Mouse (Mus musculus): ENCODE measurements around the gene Zbtb45. TPM values are rescaled to one million over a fixed set of nuclear protein-coding genes. Genes with fewer than 3 reads are reported as not detected.

The Zbtb45 gene
- polyA plus RNA-seq, 2 experiments: 9.8 to 10.5 TPM

GRCm38 (mm10) chr7:13034148-13034977, 24.5 kb upstream of the Zbtb45 start, which contains the start of gene Chmp2a:
Gene Chmp2a (minus strand): TSS chr7:13034807.
- Histone ChIP-seq H3K4me1 (replicated peaks; ENCODE audit: control insufficient read depth in 2 of 2, insufficient read depth in 2 of 2, low read length in 1 of 2) (peaks cover 17 to 28% of the 10 kb centered on the region in 2 experiments), H3K36me3 (replicated peaks; ENCODE audit: control insufficient read depth, insufficient read depth, low read depth) (peaks cover 51% of the 10 kb centered on the region)
- TF ChIP-seq EP300 (IDR thresholded peaks at IDR 0.05; ENCODE audit: low read depth) (no peak), CTCF (IDR thresholded peaks at IDR 0.05; ENCODE audit: low read depth) (no peak)

GRCm38 (mm10) chr7:13033451-13034147, 23.8 kb upstream of the Zbtb45 start:
- H3K4me1 ChIP-seq (replicated peaks; ENCODE audit: control insufficient read depth in 2 of 2, insufficient read depth in 2 of 2, low read length in 1 of 2): peaks cover 12 to 21% of the 10 kb centered on the region in 2 experiments
- ATAC-seq (ENCODE audit: insufficient read depth) (no peak), DNase-seq (ENCODE audit: low read depth in 3 of 3, low spot score in 3 of 3) (no peak)
- H3K36me3 ChIP-seq (replicated peaks; ENCODE audit: control insufficient read depth, insufficient read depth, low read depth): peaks cover 58% of the 10 kb centered on the region
- peak overlapping the region; percentile 87 for H3K27ac ChIP-seq
- H3K4me2 ChIP-seq (ENCODE audit: low read depth): peak overlapping the region; percentile 85
- 38% methylated on average over 13 of the region's 13 CpGs for WGBS (ENCODE audit: insufficient replicate concordance)
- no peaks in the 10 kb centered on the region for H3K9me3 ChIP-seq (ENCODE audit: control insufficient read depth, low read length)
- H3K9ac ChIP-seq (replicated peaks): peak overlapping the region; percentile 92
- peak overlapping the region; percentile 80 to 89 for H3K4me3 ChIP-seq (ENCODE audit: insufficient read depth in 1 of 2, low read depth in 2 of 2, low read length in 2 of 2)
- TF ChIP-seq CTCF (IDR thresholded peaks at IDR 0.05; ENCODE audit: low read depth) (no peak), EP300 (IDR thresholded peaks at IDR 0.05; ENCODE audit: low read depth) (no peak)
- H3K27me3 ChIP-seq (ENCODE audit: control insufficient read depth, insufficient read depth, low read length): no peaks in the 10 kb centered on the region

More at GRCm38 (mm10) chr7:13034148-13034977, 24.5 kb upstream of the Zbtb45 start, which contains the start of gene Chmp2a:
- Histone ChIP-seq H3K9me3 (ENCODE audit: control insufficient read depth, low read length) (no peaks in the 10 kb centered on the region), H3K4me3 (ENCODE audit: insufficient read depth in 1 of 2, low read depth in 2 of 2, low read length in 2 of 2) (peak within 1 kb of the TSS; percentile 80 to 89), H3K4me2 (ENCODE audit: low read depth) (peak within 1 kb of the TSS; percentile 85), H3K9ac (replicated peaks) (peak within 1 kb of the TSS; percentile 92), H3K27ac (peak within 1 kb of the TSS; percentile 87), H3K27me3 (ENCODE audit: control insufficient read depth, insufficient read depth, low read length) (no peaks in the 10 kb centered on the region)
- under 1% methylated on average over 45 of the region's 45 CpGs for WGBS (ENCODE audit: insufficient replicate concordance)
- DNase-seq (ENCODE audit: low read depth in 3 of 3, low spot score in 3 of 3) (peak; percentile 90 to 93 (median 92)), ATAC-seq (ENCODE audit: insufficient read depth) (peak; percentile 65)

DNA sequence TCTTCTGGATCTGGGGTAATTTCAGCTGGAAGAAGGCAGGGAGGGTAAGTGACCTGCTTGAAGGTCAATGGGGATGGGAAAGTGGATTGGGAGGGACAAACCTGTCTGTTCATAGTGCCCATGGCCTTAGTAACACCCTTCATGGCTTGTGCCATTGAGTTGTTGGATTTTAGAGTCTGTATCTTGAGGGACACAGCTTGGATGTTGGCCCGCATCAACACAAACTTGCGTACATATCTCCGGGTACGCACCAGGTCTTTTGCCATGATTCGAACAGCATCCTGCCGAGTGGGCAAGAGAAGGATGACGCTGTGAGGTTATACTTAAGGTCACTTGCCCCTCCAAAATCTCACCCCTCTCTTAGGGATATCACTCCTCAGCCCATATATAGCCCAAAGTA, 22.7 kb upstream of the Zbtb45 start:
- H3K36me3 ChIP-seq (replicated peaks; ENCODE audit: control insufficient read depth, insufficient read depth, low read depth): peaks cover 69% of the 10 kb centered on the region
- H3K9ac ChIP-seq (replicated peaks): no peak overlapping the region
- H3K4me3 ChIP-seq (ENCODE audit: insufficient read depth in 1 of 2, low read depth in 2 of 2, low read length in 2 of 2): no peak overlapping the region
- ATAC-seq (ENCODE audit: insufficient read depth) (no peak), DNase-seq (ENCODE audit: low read depth in 3 of 3, low spot score in 3 of 3) (no peak)
- H3K27me3 ChIP-seq (ENCODE audit: control insufficient read depth, insufficient read depth, low read length): no peaks in the 10 kb centered on the region
- TF ChIP-seq EP300 (IDR thresholded peaks at IDR 0.05; ENCODE audit: low read depth) (no peak), CTCF (IDR thresholded peaks at IDR 0.05; ENCODE audit: low read depth) (no peak)
- H3K9me3 ChIP-seq (ENCODE audit: control insufficient read depth, low read length): no peaks in the 10 kb centered on the region
- WGBS (ENCODE audit: insufficient replicate concordance): 89% methylated on average over 7 of the region's 7 CpGs
- H3K4me1 ChIP-seq (replicated peaks; ENCODE audit: control insufficient read depth in 2 of 2, insufficient read depth in 2 of 2, low read length in 1 of 2): peaks cover 11 to 20% of the 10 kb centered on the region in 2 experiments
- H3K27ac ChIP-seq: no peak overlapping the region
- H3K4me2 ChIP-seq (ENCODE audit: low read depth): no peak overlapping the region

DNA sequence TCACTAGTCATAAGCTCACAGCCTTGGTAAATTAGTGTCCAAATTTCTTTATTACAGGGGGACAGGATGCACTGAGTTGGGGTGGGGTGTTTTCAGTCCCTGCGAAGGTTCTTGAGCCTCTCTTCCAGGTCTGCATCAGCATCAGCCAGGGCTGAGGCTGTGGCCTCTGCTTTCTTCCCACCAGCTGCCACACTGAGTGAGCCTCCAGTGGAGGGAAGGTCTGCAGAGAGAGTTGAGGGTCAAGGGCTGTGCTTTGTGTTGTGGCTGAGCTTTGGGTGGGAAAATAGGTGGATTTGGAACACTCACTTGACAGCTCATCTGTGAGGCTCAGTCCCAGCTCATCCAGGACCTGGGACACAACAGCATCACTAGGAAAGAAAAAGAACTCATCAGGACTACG, 22.1 kb upstream of the Zbtb45 start:
- Histone ChIP-seq H3K36me3 (replicated peaks; ENCODE audit: control insufficient read depth, insufficient read depth, low read depth) (peaks cover 74% of the 10 kb centered on the region), H3K27ac (no peak overlapping the region), H3K27me3 (ENCODE audit: control insufficient read depth, insufficient read depth, low read length) (no peaks in the 10 kb centered on the region), H3K9me3 (ENCODE audit: control insufficient read depth, low read length) (no peaks in the 10 kb centered on the region), H3K4me2 (ENCODE audit: low read depth) (no peak overlapping the region), H3K9ac (replicated peaks) (no peak overlapping the region), H3K4me3 (ENCODE audit: insufficient read depth in 1 of 2, low read depth in 2 of 2, low read length in 2 of 2) (no peak overlapping the region), H3K4me1 (replicated peaks; ENCODE audit: control insufficient read depth in 2 of 2, insufficient read depth in 2 of 2, low read length in 1 of 2) (peaks cover 11 to 20% of the 10 kb centered on the region in 2 experiments)
- TF ChIP-seq EP300 (IDR thresholded peaks at IDR 0.05; ENCODE audit: low read depth) (no peak), CTCF (IDR thresholded peaks at IDR 0.05; ENCODE audit: low read depth) (no peak)
- DNase-seq (ENCODE audit: low read depth in 3 of 3, low spot score in 3 of 3) (no peak), ATAC-seq (ENCODE audit: insufficient read depth) (no peak)
- WGBS (ENCODE audit: insufficient replicate concordance): 68% methylated on average over 2 of the region's 2 CpGs

DNA sequence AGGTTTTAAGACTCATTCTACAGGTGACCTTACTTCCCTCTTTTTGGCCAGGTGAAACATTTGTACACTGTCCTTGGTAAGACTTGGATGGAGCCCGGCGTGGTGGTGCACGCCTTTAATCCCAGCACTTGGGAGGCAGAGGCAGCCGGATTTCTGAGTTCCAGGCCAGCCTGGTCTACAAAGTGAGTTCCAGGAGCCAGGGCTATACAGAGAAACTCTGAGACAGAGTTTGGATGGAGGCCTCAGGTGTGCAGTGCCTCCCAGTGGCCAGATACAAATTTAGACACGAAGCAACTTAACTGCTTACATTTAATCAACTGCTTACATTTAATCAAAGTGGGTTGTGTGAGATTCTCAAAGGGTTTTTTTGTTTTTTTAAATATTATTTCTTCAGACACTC, 21.2 kb upstream of the Zbtb45 start:
- Histone ChIP-seq H3K9me3 (ENCODE audit: control insufficient read depth, low read length) (no peaks in the 10 kb centered on the region), H3K27me3 (ENCODE audit: control insufficient read depth, insufficient read depth, low read length) (no peaks in the 10 kb centered on the region), H3K4me1 (replicated peaks; ENCODE audit: control insufficient read depth in 2 of 2, insufficient read depth in 2 of 2, low read length in 1 of 2) (peaks cover 8 to 16% of the 10 kb centered on the region in 2 experiments; a peak in 3 of 4 replicates), H3K4me3 (ENCODE audit: insufficient read depth in 1 of 2, low read depth in 2 of 2, low read length in 2 of 2) (no peak overlapping the region), H3K27ac (no peak overlapping the region), H3K4me2 (ENCODE audit: low read depth) (no peak overlapping the region), H3K36me3 (replicated peaks; ENCODE audit: control insufficient read depth, insufficient read depth, low read depth) (peaks cover 79% of the 10 kb centered on the region), H3K9ac (replicated peaks) (no peak overlapping the region)
- WGBS (ENCODE audit: insufficient replicate concordance): 76% methylated on average over 5 of the region's 5 CpGs
- DNase-seq (ENCODE audit: low read depth in 3 of 3, low spot score in 3 of 3) (no peak), ATAC-seq (ENCODE audit: insufficient read depth) (no peak)
- TF ChIP-seq EP300 (IDR thresholded peaks at IDR 0.05; ENCODE audit: low read depth) (no peak), CTCF (IDR thresholded peaks at IDR 0.05; ENCODE audit: low read depth) (peak; percentile 37)

Data from liver, embryonic 14.5 days (tissue).